Mouse (Mus musculus): ENCODE data around the gene Basp1.

DNA sequence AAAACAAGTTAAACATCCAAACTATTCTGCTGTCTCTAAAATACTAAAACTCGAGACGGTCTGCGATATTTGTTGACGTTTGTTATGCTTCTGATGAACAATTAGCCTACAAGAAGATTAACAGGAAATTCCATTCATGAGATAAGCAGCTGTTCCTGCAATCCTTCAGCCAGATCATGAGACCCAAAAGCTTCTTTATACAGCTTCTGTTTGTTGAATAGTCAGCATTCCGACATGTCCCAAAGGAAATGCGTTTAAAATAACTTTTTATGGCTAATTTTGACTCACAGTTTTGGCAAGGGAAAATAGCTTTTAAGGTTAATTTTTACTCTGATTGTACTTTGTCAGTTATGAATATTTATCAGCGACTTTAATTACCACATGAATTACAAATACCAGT is 46.3 kb upstream of the Basp1 start:
- no peak for TF ChIP-seq CTCF (IDR thresholded peaks at IDR 0.05; ENCODE audit: low read depth, low read length)
- TF ChIP-seq POLR2A (IDR thresholded peaks at IDR 0.05; ENCODE audit: insufficient read depth, low read length), result no peak
- no peak for TF ChIP-seq EP300 (IDR thresholded peaks at IDR 0.05; ENCODE audit: insufficient read depth, low read depth, low read length)
